In the genomic region with DNA sequence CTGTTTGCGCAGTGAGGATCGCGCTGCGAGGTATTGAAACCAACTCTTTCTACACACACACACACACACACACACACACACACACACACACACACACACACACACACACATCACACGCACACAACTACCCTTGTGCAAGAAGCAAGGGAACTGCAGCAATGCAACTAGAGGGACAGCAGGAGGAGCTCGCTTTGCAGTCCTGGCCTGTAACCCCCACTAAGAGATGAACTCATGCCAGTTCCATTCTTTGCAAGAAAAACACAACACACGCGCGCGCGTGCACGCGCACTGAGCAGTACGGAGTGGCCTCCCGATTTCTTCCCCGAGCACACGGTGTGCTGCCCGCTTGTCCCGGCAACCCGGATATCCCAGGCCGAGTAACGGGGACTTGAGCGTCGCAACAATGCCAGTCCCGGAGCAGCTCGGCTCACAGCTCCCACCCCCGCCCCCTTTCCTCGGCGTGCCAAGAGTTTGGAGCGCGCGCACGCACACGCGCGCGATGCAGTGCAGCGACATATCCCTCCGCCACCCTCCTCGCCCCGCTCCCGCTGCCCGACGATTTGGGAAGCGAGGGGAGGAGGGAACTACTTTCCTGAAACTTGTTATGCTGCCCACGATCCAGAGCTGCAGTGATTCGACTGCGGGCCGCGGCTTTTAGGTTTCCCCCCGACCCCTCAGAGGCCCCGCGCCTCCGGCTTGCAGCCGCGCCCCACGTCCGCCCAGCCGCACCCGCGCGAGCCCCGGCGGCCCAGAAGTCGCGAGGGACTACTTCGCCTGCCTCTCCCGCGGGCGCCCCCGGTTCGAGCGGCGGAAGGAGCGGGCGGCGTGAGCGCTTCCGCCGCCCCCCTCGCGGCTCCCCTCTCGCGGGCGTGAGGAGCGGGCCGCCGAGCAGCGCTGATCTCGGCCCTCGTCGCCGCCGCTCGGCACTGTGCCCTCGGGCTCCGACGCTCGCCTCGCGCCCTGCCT, we compare ENCODE assay signal across 8 mouse cellular contexts. TPM values are rescaled to one million over a fixed set of nuclear protein-coding genes. Genes with fewer than 3 reads are reported as not detected.
DNase-seq lines count a peak whose midpoint lies in the region; ATAC-seq lines count a peak whose summit lies in the region.

No protein-coding gene starts in this region.

- no peaks in the 10 kb centered on the region for H3K36me3 ChIP-seq in intestine, embryonic 14.5 days (ENCODE audit: control insufficient read depth, insufficient read depth, low read length)

- intact Hi-C loops in left cerebral cortex, postnatal 14 days (cut with DNase I), result loop anchor here (1.0 to 5.0 kb wide), 5 partner anchors 60 to 220 kb away; no protein-coding TSS in a partner anchor

- H3K27ac ChIP-seq in intestine, embryonic 14.5 days (ENCODE audit: low read depth), result peak overlapping the region; percentile 99

- DNase-seq in adrenal gland, adult 18-20 months (ENCODE audit: low spot score in 2 of 2), result peak; percentile 83 to 85
- DNase-seq in embryo, embryonic 11 days, result peak; percentile 99
- DNase-seq in gastrocnemius, postnatal 25 days, result peak; percentile 93
- peak; percentile 93 for DNase-seq in intestine, embryonic 14.5 days (ENCODE audit: low spot score)
- peak; percentile 91 to 94 for DNase-seq in left cerebral cortex, postnatal 14 days (ENCODE audit: low spot score in 2 of 2)
- DNase-seq in mesoderm, embryonic 11.5 days (ENCODE audit: low read depth, low spot score), result peak; percentile 97
- DNase-seq in right cerebral cortex, postnatal 36 days (ENCODE audit: low spot score in 2 of 2), result peak; percentile 82 to 87
- DNase-seq in yolk sac, embryonic 10.5 days (ENCODE audit: low spot score), result peak; percentile 91

- peak overlapping the region; percentile 54 for H3K4me2 ChIP-seq in intestine, embryonic 14.5 days (ENCODE audit: low read length)

- H3K4me1 ChIP-seq in intestine, embryonic 14.5 days (replicated peaks; ENCODE audit: control insufficient read depth, insufficient read depth, low read length), result peaks cover 11% of the 10 kb centered on the region

- peak overlapping the region; percentile 95 for H3K4me3 ChIP-seq in intestine, embryonic 14.5 days (ENCODE audit: low read depth, low read length)

- WGBS in intestine, embryonic 14.5 days, result under 1% methylated on average over 99 of the region's 101 CpGs

- H3K9ac ChIP-seq in intestine, embryonic 14.5 days (ENCODE audit: low read length), result peak overlapping the region; percentile 96

- H3K27me3 ChIP-seq in intestine, embryonic 14.5 days (replicated peaks; ENCODE audit: control insufficient read depth, insufficient read depth, low read length), result no peaks in the 10 kb centered on the region

- no peaks in the 10 kb centered on the region for H3K9me3 ChIP-seq in intestine, embryonic 14.5 days (ENCODE audit: control insufficient read depth, low read length)

- peak; percentile 83 for ATAC-seq in intestine, embryonic 14.5 days (replicated peaks; ENCODE audit: low FRiP score, low TSS enrichment, low read depth)

RNA-seq across cellular contexts. Expression of gene Spred1, which starts 0.6 kb away (rescaled TPM):
- 10 to 100 TPM; 51.6 to 78.9 TPM for total RNA-seq in adrenal gland, adult 18-20 months (2021)
- total RNA-seq in gastrocnemius, postnatal 25 days (2021), result 1 to 10 TPM; 8.3 to 9.0 TPM
- polyA plus RNA-seq in intestine, embryonic 14.5 days (2014; fragmentation: Nextera tagmentation; extraction: Ambion mirVana), result 14.0 and 15.3 TPM in 2 replicates
- total RNA-seq in left cerebral cortex, postnatal 14 days (2021), result 100 to 1,000 TPM in 1 of 2 experiments, 10 to 100 TPM in 1; 99.6 to 113 TPM

Comparison
In these comparisons a context has a peak if more than half of its experiments do, and no peak if none do; other contexts are left out.
1. Peak in every context shown above with its lines: DNase-seq, ATAC-seq, H3K4me3 ChIP-seq and H3K27ac ChIP-seq.
2. RNA of gene Spred1, which starts 0.6 kb away (total RNA-seq): 99.6 to 113 TPM in left cerebral cortex, postnatal 14 days and 51.6 to 78.9 TPM in adrenal gland, adult 18-20 months; 8.3 to 9.0 TPM in gastrocnemius, postnatal 25 days; every median in the first group is over 4 times any median in the second.